Mouse (Mus musculus): ENCODE results near the gene Zan. TPM values are rescaled to one million over a fixed set of nuclear protein-coding genes. Genes with fewer than 3 reads are reported as not detected.

Zan gene
- polyA plus RNA-seq, 1 experiment from 2014 or later = 0.11 TPM

DNA sequence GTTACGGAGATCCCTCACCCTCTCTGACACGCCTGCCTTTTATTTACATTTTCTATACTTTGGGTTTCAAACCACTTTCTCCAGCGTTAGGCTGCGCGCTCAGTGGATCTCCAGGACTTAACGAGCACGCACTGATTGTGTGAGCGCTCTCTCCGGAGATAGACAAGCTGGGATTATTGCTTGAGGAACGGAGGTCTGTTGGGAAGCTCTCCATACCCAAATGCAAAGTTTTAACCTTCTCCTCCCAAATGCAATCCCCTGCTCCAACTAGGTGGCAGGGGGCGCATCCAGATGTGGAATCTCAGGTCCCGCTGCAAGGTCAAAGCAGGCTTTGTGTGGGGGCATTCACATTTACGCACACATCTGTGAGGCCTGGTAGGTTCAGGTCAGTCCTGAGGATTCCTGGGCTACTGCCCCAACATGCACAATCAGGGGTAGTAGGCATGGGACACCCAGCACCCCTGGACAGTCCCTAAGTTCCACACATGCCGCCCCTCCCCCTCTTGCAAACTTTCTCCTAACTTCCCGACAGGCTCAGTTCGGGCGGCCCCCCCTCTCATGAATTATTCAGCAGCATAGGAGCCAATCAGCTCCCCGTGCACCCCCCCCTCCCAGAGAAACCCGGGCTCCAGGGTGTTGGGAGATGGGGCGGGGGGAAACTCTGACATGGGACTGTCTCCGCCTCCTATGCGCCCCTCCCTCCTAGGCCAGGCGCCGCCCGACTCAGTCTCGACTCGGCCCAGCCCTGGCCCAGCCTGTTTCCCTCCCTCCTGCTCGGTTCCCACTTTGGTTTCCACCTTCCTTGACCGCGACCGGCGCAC, 127.3 kb downstream of the Zan start, which contains the start of gene Ephb4:
Ephb4 (plus strand) TSS at position 726 of the 821 bp plus-strand sequence.
- H3K4me1 ChIP-seq (replicated peaks; ENCODE audit: control insufficient read depth, insufficient read depth, low read length) = peaks cover 22% of the 10 kb centered on the region
- H3K4me2 ChIP-seq (ENCODE audit: low read depth, low read length, severe bottlenecking) = peak within 1 kb of the TSS; percentile 90
- H3K27ac ChIP-seq (ENCODE audit: low read depth, low read length) = peak within 1 kb of the TSS; percentile 81
- H3K27me3 ChIP-seq (ENCODE audit: control insufficient read depth, insufficient read depth, low read length) = no peaks in the 10 kb centered on the region
- H3K4me3 ChIP-seq (ENCODE audit: low read depth, low read length) = peak within 1 kb of the TSS; percentile 88
- DNase-seq (ENCODE audit: low spot score) = peak; percentile 97
- H3K9me3 ChIP-seq (ENCODE audit: control insufficient read depth, low read length) = no peaks in the 10 kb centered on the region
- peaks cover 2% of the 10 kb centered on the region; the same call in 1 of the 2 replicates for H3K36me3 ChIP-seq (ENCODE audit: control insufficient read depth, insufficient read depth, low read length)
- WGBS = 1% methylated on average over 32 of the region's 32 CpGs
- peak within 1 kb of the TSS; percentile 97 for H3K9ac ChIP-seq (ENCODE audit: low read length)
- ATAC-seq (replicated peaks; ENCODE audit: low FRiP score) = peak; percentile 93

DNA sequence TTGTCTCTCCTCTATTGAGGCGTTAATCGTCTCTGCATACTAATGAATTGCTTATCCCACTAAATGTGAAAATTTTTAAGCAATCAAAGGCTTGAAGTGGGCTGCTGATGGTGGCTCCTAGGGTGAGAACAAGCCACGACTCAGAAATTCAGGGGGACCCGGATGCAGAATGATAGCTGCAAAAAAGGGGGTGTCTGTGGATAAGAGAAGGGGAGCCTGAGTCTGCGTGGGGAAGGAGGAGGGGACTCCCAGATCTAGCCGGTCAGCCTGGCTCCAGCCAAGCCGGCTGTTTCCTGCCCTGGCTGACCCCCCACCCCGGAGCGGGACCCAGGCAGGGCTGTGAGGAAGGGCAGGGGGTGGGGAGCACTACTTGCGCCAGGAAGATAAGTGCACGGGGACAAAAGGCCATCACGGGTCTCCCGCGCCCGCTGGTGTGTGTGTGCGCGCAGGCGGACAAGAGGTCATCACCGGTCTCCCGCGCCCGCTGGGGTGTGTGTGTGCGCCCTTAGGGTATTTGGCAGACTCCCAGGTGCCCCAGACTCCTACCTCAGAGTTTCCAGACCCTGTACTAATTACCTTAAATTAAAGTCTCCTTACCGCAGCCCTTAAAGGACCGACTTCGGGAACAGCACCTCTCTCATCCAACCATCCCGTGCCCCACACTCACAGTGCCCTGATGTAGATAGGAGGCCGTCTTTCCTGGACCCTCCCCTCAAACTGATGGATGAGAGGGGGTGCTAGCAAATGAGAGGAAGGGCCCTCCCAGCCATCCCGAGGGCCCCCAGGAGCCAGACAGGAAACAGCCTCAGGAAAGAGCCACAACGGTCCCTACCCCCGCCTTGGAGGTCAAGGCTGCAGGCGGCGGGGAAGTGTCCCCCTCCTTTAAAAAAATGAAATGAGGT, 128.1 kb downstream of the Zan start:
- Histone ChIP-seq H3K4me1 (replicated peaks; ENCODE audit: control insufficient read depth, insufficient read depth, low read length) (peaks cover 22% of the 10 kb centered on the region), H3K4me2 (ENCODE audit: low read depth, low read length, severe bottlenecking) (peak overlapping the region; percentile 90), H3K4me3 (ENCODE audit: low read depth, low read length) (peak overlapping the region; percentile 88), H3K9ac (ENCODE audit: low read length) (peak overlapping the region; percentile 97), H3K27me3 (ENCODE audit: control insufficient read depth, insufficient read depth, low read length) (no peaks in the 10 kb centered on the region), H3K27ac (ENCODE audit: low read depth, low read length) (peak overlapping the region; percentile 74), H3K36me3 (ENCODE audit: control insufficient read depth, insufficient read depth, low read length) (no peaks in the 10 kb centered on the region; the same call in 1 of the 2 replicates), H3K9me3 (ENCODE audit: control insufficient read depth, low read length) (no peaks in the 10 kb centered on the region)
- under 1% methylated on average over 33 of the region's 33 CpGs for WGBS
- DNase-seq (ENCODE audit: low spot score) (peak; percentile 76), ATAC-seq (replicated peaks; ENCODE audit: low FRiP score) (0 out of 2 replicates have a peak, but pooled peaks have one; percentile 9)

DNA sequence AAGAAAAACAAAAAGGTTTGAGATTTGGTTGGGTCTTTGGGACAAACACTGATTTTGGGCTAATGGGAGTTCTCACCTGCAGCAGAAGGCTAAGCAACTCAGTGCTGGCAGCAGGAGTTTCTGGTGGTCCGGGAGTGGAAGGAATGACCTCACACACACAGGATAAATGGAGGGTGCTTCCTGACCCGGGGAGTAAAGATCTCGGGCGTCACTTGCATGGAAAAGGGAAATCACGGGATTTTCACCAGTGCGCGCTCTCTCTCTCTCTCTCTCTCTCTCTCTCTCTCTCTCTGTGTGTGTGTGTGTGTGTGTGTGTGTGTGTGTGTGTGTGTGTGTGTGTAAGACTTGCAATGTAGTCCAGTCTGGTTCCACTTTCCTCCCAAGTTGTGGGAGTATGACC, 129.0 kb downstream of the Zan start:
- Histone ChIP-seq H3K4me2 (ENCODE audit: low read depth, low read length, severe bottlenecking) (peak overlapping the region; percentile 90), H3K36me3 (ENCODE audit: control insufficient read depth, insufficient read depth, low read length) (no peaks in the 10 kb centered on the region), H3K27me3 (ENCODE audit: control insufficient read depth, insufficient read depth, low read length) (no peaks in the 10 kb centered on the region), H3K4me1 (replicated peaks; ENCODE audit: control insufficient read depth, insufficient read depth, low read length) (peaks cover 22% of the 10 kb centered on the region), H3K27ac (ENCODE audit: low read depth, low read length) (no peak overlapping the region), H3K9ac (ENCODE audit: low read length) (no peak overlapping the region), H3K4me3 (ENCODE audit: low read depth, low read length) (no peak overlapping the region), H3K9me3 (ENCODE audit: control insufficient read depth, low read length) (no peaks in the 10 kb centered on the region)
- 18% methylated on average over 7 of the region's 7 CpGs for WGBS
- ATAC-seq (replicated peaks; ENCODE audit: low FRiP score) = no peak
- no peak for DNase-seq (ENCODE audit: low spot score)

DNA sequence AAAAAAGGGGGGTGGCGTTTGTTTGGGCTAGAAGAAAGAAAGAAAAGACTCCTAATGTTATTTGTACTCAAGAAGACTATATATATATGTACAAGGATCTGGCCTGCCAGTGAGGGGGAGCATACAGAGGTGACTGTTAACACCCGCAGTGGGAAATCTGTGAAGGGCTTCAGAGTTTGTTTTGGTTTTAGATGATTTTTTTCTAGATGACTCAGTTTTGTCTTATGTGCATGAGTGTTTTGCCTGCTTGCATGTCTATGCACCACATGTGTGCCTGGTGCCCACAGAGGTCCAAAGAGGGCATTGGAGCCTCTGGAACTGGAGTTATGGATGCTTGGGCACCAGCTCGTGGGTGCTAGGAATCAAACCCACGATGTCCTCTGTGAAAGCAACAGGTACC, 129.9 kb downstream of the Zan start:
- Histone ChIP-seq H3K4me2 (ENCODE audit: low read depth, low read length, severe bottlenecking) (no peak overlapping the region), H3K4me3 (ENCODE audit: low read depth, low read length) (no peak overlapping the region), H3K4me1 (replicated peaks; ENCODE audit: control insufficient read depth, insufficient read depth, low read length) (peaks cover 13% of the 10 kb centered on the region), H3K9ac (ENCODE audit: low read length) (no peak overlapping the region), H3K9me3 (ENCODE audit: control insufficient read depth, low read length) (no peaks in the 10 kb centered on the region), H3K27me3 (ENCODE audit: control insufficient read depth, insufficient read depth, low read length) (no peaks in the 10 kb centered on the region), H3K36me3 (ENCODE audit: control insufficient read depth, insufficient read depth, low read length) (no peaks in the 10 kb centered on the region), H3K27ac (ENCODE audit: low read depth, low read length) (no peak overlapping the region)
- WGBS = 88% methylated on average over 4 of the region's 4 CpGs
- DNase-seq (ENCODE audit: low spot score) (no peak), ATAC-seq (replicated peaks; ENCODE audit: low FRiP score) (no peak)

DNA sequence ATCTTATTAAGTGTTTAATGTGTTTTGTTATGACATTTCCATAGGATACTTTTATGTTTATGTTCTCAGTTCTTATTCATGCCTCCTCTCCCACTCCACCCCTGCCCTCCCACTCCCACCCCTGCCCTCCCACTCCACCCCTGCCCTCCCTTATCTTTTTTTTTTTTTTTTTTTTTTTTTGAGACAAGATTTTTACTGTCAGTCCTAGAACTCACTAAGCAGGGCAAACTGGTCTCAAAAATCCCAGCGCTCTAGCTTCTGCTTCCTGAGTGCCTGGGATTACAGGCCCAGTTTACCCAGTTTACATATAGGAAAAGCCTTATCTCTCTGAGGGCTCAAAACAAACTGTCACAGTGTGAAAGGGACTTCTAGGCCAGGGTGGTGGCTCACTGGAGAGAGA, 130.5 kb downstream of the Zan start:
- 71% methylated on average over 1 of the region's 1 CpGs for WGBS

DNA sequence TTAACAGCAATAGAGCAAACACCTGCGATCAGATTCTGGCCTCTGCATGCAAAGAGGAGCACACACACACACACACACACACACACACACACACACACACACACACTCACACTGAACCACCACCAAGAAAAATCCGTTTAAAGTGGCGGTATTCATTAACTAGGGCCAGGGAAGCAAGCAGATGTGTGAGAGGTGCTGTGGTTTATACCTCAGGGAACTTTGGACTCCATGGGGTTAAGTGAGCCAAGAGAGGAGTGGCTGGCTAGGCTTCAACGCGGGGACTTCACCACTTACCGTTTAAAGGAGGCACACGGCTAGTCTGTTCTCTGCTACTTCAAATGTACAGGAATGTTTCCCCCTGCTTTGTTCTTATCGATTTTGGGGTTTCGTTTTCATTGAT, 131.0 kb downstream of the Zan start:
- Histone ChIP-seq H3K27ac (ENCODE audit: low read depth, low read length) (no peak overlapping the region), H3K4me3 (ENCODE audit: low read depth, low read length) (no peak overlapping the region), H3K36me3 (ENCODE audit: control insufficient read depth, insufficient read depth, low read length) (no peaks in the 10 kb centered on the region), H3K4me1 (replicated peaks; ENCODE audit: control insufficient read depth, insufficient read depth, low read length) (peaks cover 13% of the 10 kb centered on the region), H3K9me3 (ENCODE audit: control insufficient read depth, low read length) (no peaks in the 10 kb centered on the region), H3K4me2 (ENCODE audit: low read depth, low read length, severe bottlenecking) (no peak overlapping the region), H3K9ac (ENCODE audit: low read length) (no peak overlapping the region), H3K27me3 (ENCODE audit: control insufficient read depth, insufficient read depth, low read length) (no peaks in the 10 kb centered on the region)
- ATAC-seq (replicated peaks; ENCODE audit: low FRiP score) = no peak
- DNase-seq (ENCODE audit: low spot score) = no peak
- 25% methylated on average over 9 of the region's 9 CpGs for WGBS

More for the DNA sequence above, 130.5 kb downstream of the Zan start:
- Histone ChIP-seq H3K36me3 (ENCODE audit: control insufficient read depth, insufficient read depth, low read length) (no peaks in the 10 kb centered on the region), H3K4me1 (replicated peaks; ENCODE audit: control insufficient read depth, insufficient read depth, low read length) (peaks cover 13% of the 10 kb centered on the region), H3K9me3 (ENCODE audit: control insufficient read depth, low read length) (no peaks in the 10 kb centered on the region), H3K4me2 (ENCODE audit: low read depth, low read length, severe bottlenecking) (no peak overlapping the region), H3K4me3 (ENCODE audit: low read depth, low read length) (no peak overlapping the region), H3K27me3 (ENCODE audit: control insufficient read depth, insufficient read depth, low read length) (no peaks in the 10 kb centered on the region), H3K9ac (ENCODE audit: low read length) (no peak overlapping the region), H3K27ac (ENCODE audit: low read depth, low read length) (no peak overlapping the region)
- ATAC-seq (replicated peaks; ENCODE audit: low FRiP score) (no peak), DNase-seq (ENCODE audit: low spot score) (no peak)

DNA sequence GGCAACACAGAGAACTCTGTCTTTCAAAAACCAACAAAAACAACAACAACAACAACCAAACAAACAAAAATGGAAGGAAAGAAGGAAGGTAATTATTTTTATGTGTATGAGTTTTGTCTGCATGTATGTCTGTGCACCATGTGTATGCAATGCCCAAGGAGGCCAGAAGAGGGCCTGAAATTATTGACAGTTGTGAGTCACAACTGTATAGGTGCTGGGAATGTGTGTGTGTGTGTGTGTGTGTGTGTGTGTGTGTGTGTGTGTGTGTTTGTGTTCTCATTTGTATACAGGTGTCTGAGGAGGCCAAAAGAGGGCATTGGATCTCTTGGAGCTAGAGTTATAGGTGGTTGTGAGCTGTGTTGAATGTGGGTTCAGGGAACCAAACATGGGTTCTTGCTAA, 133.0 kb downstream of the Zan start:
- Histone ChIP-seq H3K4me3 (ENCODE audit: low read depth, low read length) (no peak overlapping the region), H3K9ac (ENCODE audit: low read length) (no peak overlapping the region), H3K4me1 (replicated peaks; ENCODE audit: control insufficient read depth, insufficient read depth, low read length) (peaks cover 22% of the 10 kb centered on the region), H3K27ac (ENCODE audit: low read depth, low read length) (no peak overlapping the region), H3K36me3 (ENCODE audit: control insufficient read depth, insufficient read depth, low read length) (no peaks in the 10 kb centered on the region), H3K9me3 (ENCODE audit: control insufficient read depth, low read length) (no peaks in the 10 kb centered on the region), H3K27me3 (ENCODE audit: control insufficient read depth, insufficient read depth, low read length) (no peaks in the 10 kb centered on the region), H3K4me2 (ENCODE audit: low read depth, low read length, severe bottlenecking) (no peak overlapping the region)
- DNase-seq (ENCODE audit: low spot score) (no peak), ATAC-seq (replicated peaks; ENCODE audit: low FRiP score) (no peak)

DNA sequence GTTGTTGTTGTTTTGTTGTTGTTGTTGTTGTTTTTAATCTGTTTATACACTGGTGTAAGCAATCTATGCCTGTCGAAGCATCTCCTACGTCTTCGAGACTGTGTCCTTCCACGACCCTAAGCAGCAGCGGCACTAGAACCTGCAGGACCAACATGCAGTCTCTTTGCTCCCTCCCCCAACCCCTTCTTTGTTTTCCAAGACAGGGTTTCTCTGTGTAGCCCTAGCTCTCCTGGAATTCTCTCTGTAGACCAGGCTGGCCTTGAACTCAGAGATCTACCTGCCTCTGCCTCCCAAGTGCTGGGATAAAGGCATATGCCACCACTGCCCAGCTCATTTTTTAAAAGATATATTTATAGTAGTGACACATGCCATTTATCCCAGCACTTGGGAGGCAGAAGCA, 133.5 kb downstream of the Zan start:
- DNase-seq (ENCODE audit: low spot score) (no peak), ATAC-seq (replicated peaks; ENCODE audit: low FRiP score) (no peak)
- H3K27ac ChIP-seq (ENCODE audit: low read depth, low read length) = no peak overlapping the region
- H3K27me3 ChIP-seq (ENCODE audit: control insufficient read depth, insufficient read depth, low read length) = no peaks in the 10 kb centered on the region
- WGBS = 96% methylated on average over 5 of the region's 5 CpGs
- no peak overlapping the region for H3K4me3 ChIP-seq (ENCODE audit: low read depth, low read length)
- peaks cover 17% of the 10 kb centered on the region for H3K4me1 ChIP-seq (replicated peaks; ENCODE audit: control insufficient read depth, insufficient read depth, low read length)
- H3K9me3 ChIP-seq (ENCODE audit: control insufficient read depth, low read length) = no peaks in the 10 kb centered on the region
- no peak overlapping the region for H3K4me2 ChIP-seq (ENCODE audit: low read depth, low read length, severe bottlenecking)
- H3K9ac ChIP-seq (ENCODE audit: low read length) = no peak overlapping the region
- no peaks in the 10 kb centered on the region for H3K36me3 ChIP-seq (ENCODE audit: control insufficient read depth, insufficient read depth, low read length)

All from forebrain, embryonic 11.5 days (tissue).